In genomic region chr15:12205160-12205901, GRCm38 (mm10) we compare ENCODE assay signal across 8 mouse cellular contexts. TPM values are rescaled to one million over a fixed set of nuclear protein-coding genes. Genes with fewer than 3 reads are reported as not detected.
DNase-seq lines count a peak whose midpoint lies in the region; ATAC-seq and TF ChIP-seq lines count a peak whose summit lies in the region.

No protein-coding gene starts in this region.

- H3K9me3 ChIP-seq in kidney, embryonic 14.5 days (ENCODE audit: control insufficient read depth, low read length), result no peaks in the 10 kb centered on the region
- H3K9me3 ChIP-seq in midbrain, postnatal 0 days (ENCODE audit: low read length), result no peaks in the 10 kb centered on the region

- H3K27me3 ChIP-seq in kidney, embryonic 14.5 days (ENCODE audit: control insufficient read depth, insufficient read depth, low read length), result no peaks in the 10 kb centered on the region
- no peaks in the 10 kb centered on the region for H3K27me3 ChIP-seq in midbrain, postnatal 0 days (ENCODE audit: insufficient read depth, low read length)

- H3K36me3 ChIP-seq in kidney, embryonic 14.5 days (ENCODE audit: control insufficient read depth, insufficient read depth, low read length), result no peaks in the 10 kb centered on the region
- no peaks in the 10 kb centered on the region for H3K36me3 ChIP-seq in midbrain, postnatal 0 days (ENCODE audit: insufficient read depth, low read length)

- DNase-seq in kidney, adult 9 months, result no peak
- peak; percentile 55 for DNase-seq in MN1 (ENCODE audit: low spot score)
- peak; percentile 37 to 66 for DNase-seq in kidney, postnatal 4 days
- no peak for DNase-seq in midbrain, postnatal 0 days (ENCODE audit: low spot score)
- DNase-seq in gastrocnemius, postnatal 4 days (ENCODE audit: low spot score in 2 of 2), result no peak
- DNase-seq in cerebellum, adult 11-12 months, result no peak

- peaks cover 26% of the 10 kb centered on the region for H3K4me1 ChIP-seq in kidney, embryonic 14.5 days (ENCODE audit: control insufficient read depth, insufficient read depth, low read length)
- H3K4me1 ChIP-seq in midbrain, postnatal 0 days (ENCODE audit: insufficient read depth, low read length), result peaks cover 9% of the 10 kb centered on the region

- peak overlapping the region; percentile 81 for H3K27ac ChIP-seq in kidney, embryonic 14.5 days (ENCODE audit: low read depth, low read length)
- peak overlapping the region; percentile 88 for H3K27ac ChIP-seq in midbrain, postnatal 0 days (ENCODE audit: low read depth, low read length)

- TF ChIP-seq CTCF in midbrain, postnatal 0 days (IDR thresholded peaks at IDR 0.05), result no peak

- H3K4me3 ChIP-seq in kidney, embryonic 14.5 days (ENCODE audit: low read length), result peak overlapping the region; percentile 92
- H3K4me3 ChIP-seq in midbrain, postnatal 0 days (ENCODE audit: low read depth, low read length), result peak overlapping the region; percentile 94

- H3K4me2 ChIP-seq in kidney, embryonic 14.5 days (replicated peaks; ENCODE audit: low read depth, low read length), result peak overlapping the region; percentile 65
- peak overlapping the region; percentile 63 for H3K4me2 ChIP-seq in midbrain, postnatal 0 days (ENCODE audit: low read depth, low read length, poor library complexity, severe bottlenecking)

- ATAC-seq in kidney, embryonic 14.5 days (ENCODE audit: low FRiP score, low TSS enrichment), result peak; percentile 77
- peak; percentile 20 for ATAC-seq in erythroid progenitor cell, adult 5-6 weeks (replicated peaks; ENCODE audit: low FRiP score, poor library complexity, severe bottlenecking)
- ATAC-seq in midbrain, postnatal 0 days (ENCODE audit: low FRiP score), result peak; percentile 80

- WGBS in kidney, embryonic 14.5 days, result under 1% methylated on average over 57 of the region's 73 CpGs
- under 1% methylated on average over 57 of the region's 73 CpGs for WGBS in midbrain, postnatal 0 days

- H3K9ac ChIP-seq in kidney, embryonic 14.5 days (ENCODE audit: low read depth, low read length), result peak overlapping the region; percentile 96
- peak overlapping the region; percentile 86 for H3K9ac ChIP-seq in midbrain, postnatal 0 days (replicated peaks; ENCODE audit: low read length, poor library complexity, severe bottlenecking)

RNA-seq across cellular contexts. Expression of gene Mtmr12, which starts 0.5 kb away (rescaled TPM):
- polyA plus RNA-seq in kidney, embryonic 14.5 days (2014; fragmentation: Nextera tagmentation; extraction: Ambion mirVana), result 10.6 and 25.4 TPM in 2 replicates
- total RNA-seq in erythroid progenitor cell, adult 5-6 weeks (2015; ENCODE audit: low replicate concordance), result 7.9 and 15.1 TPM in 2 replicates
- total RNA-seq in erythroid progenitor cell, adult 5-6 weeks (2017; ENCODE audit: low replicate concordance), result 17.2 and 24.7 TPM in 2 replicates
- 10.4 and 12.6 TPM in 2 replicates for total RNA-seq in midbrain, postnatal 0 days (2014; rRNA removed)
- polyA plus RNA-seq in midbrain, postnatal 0 days (2015; fragmentation: Nextera tagmentation; extraction: Ambion mirVana), result 4.5 and 4.8 TPM in 2 replicates
- 10 to 100 TPM; 17.0 to 17.5 TPM for total RNA-seq in gastrocnemius, postnatal 4 days (2021)

Comparison
In these comparisons a context has a peak if more than half of its experiments do, and no peak if none do; other contexts are left out.
1. DNase-seq: peak in MN1 (single experiment) and kidney, postnatal 4 days (2 of 2); none in kidney, adult 9 months (single experiment), midbrain, postnatal 0 days (single experiment), gastrocnemius, postnatal 4 days (0 of 2) and cerebellum, adult 11-12 months (single experiment).
2. ATAC-seq: peak in every context shown above with its lines; median percentile 80 in midbrain, postnatal 0 days; 77 in kidney, embryonic 14.5 days; 20 in erythroid progenitor cell, adult 5-6 weeks.